Mouse (Mus musculus) frontal cortex, postnatal 36 days (tissue): ENCODE data around the gene Tedc1.
A peak's percentile ranks its signal among the peaks of the same experiment; 100 is the strongest.

ENCODE experiments used
- DNase-seq, 2 experiments: peaks; one replicate each; pipeline ENCODE4 v3.0.0; 2022; ENCODE audit warnings: low spot score in 2 of 2

Tedc1 gene

GRCm38 (mm10) chr12:113155887-113156539 is at the start of gene Tedc1:
TSS of gene Tedc1 (plus strand) at chr12:113156421.
- peak; percentile 99 to 100 for DNase-seq

- DNase-seq, result no peak
Observed at GRCm38 (mm10) chr12:113107431-113108124, 48.6 kb upstream of the Tedc1 start.

GRCm38 (mm10) chr12:113108528-113109283 is 47.5 kb upstream of the Tedc1 start:
- DNase-seq, result no peak

- DNase-seq, result peak in 1 of 2 experiments; percentile 26
Observed at GRCm38 (mm10) chr12:113109801-113110200, 46.4 kb upstream of the Tedc1 start.

GRCm38 (mm10) chr12:113114141-113114540 is 42.1 kb upstream of the Tedc1 start:
- DNase-seq, result no peak

- no peak for DNase-seq
Observed at GRCm38 (mm10) chr12:113114856-113115538, 41.2 kb upstream of the Tedc1 start.

GRCm38 (mm10) chr12:113119516-113120410 is 36.5 kb upstream of the Tedc1 start:
- DNase-seq, result peak; percentile 81 to 83

- no peak for DNase-seq
Observed at GRCm38 (mm10) chr12:113124726-113125125, 31.5 kb upstream of the Tedc1 start.

GRCm38 (mm10) chr12:113130732-113131131 is 25.5 kb upstream of the Tedc1 start:
- DNase-seq, result no peak

- no peak for DNase-seq
Observed at GRCm38 (mm10) chr12:113131601-113132000, 24.6 kb upstream of the Tedc1 start.

GRCm38 (mm10) chr12:113132567-113132966 is 23.7 kb upstream of the Tedc1 start:
- no peak for DNase-seq

- no peak for DNase-seq
Observed at GRCm38 (mm10) chr12:113133260-113133659, 23.0 kb upstream of the Tedc1 start.

GRCm38 (mm10) chr12:113133861-113134403 is 22.3 kb upstream of the Tedc1 start:
- DNase-seq, result no peak

GRCm38 (mm10) chr12:113134502-113134901 is 21.7 kb upstream of the Tedc1 start:
- no peak for DNase-seq

GRCm38 (mm10) chr12:113135401-113135800 is 20.8 kb upstream of the Tedc1 start:
- DNase-seq, result no peak

GRCm38 (mm10) chr12:113136492-113137020 is 19.7 kb upstream of the Tedc1 start:
- no peak for DNase-seq

GRCm38 (mm10) chr12:113137260-113138213 is 18.7 kb upstream of the Tedc1 start:
- DNase-seq, result no peak

- no peak for DNase-seq
Observed at GRCm38 (mm10) chr12:113138291-113138690, 17.9 kb upstream of the Tedc1 start.
